Mouse (Mus musculus) C2C12 (cell line): ENCODE data around the gene Hes1.

ENCODE experiments used
- CTCF ChIP-seq: IDR thresholded peaks from one replicate; pipeline ENCODE4 v1.5.1; 2011; ENCODE audit not compliant: control insufficient read depth, insufficient read depth, insufficient read length
- MYOG ChIP-seq: IDR thresholded peaks from one replicate; pipeline ENCODE4 v1.6.1; 2011; ENCODE audit not compliant: control insufficient read depth, insufficient read length; ENCODE audit errors: extremely low read depth

GRCm38 (mm10) chr16:30083536-30083935 lies 19.4 kb downstream of the Hes1 start:
- no peak for TF ChIP-seq CTCF
- TF ChIP-seq MYOG: no peak
